Mouse (Mus musculus) right cerebral cortex, postnatal 25 days (tissue): ENCODE measurements around the gene Washc2.
A peak's percentile ranks its signal among the peaks of the same experiment; 100 is the strongest.
"Not testable (repeated sequence)": the region's sequence is repeated elsewhere in the genome, so short reads cannot be mapped to it uniquely, and the experiment has no call there.

Experiments
- DNase-seq: peaks from one replicate; pipeline ENCODE4 v3.0.0; 2022

Washc2 gene

DNA sequence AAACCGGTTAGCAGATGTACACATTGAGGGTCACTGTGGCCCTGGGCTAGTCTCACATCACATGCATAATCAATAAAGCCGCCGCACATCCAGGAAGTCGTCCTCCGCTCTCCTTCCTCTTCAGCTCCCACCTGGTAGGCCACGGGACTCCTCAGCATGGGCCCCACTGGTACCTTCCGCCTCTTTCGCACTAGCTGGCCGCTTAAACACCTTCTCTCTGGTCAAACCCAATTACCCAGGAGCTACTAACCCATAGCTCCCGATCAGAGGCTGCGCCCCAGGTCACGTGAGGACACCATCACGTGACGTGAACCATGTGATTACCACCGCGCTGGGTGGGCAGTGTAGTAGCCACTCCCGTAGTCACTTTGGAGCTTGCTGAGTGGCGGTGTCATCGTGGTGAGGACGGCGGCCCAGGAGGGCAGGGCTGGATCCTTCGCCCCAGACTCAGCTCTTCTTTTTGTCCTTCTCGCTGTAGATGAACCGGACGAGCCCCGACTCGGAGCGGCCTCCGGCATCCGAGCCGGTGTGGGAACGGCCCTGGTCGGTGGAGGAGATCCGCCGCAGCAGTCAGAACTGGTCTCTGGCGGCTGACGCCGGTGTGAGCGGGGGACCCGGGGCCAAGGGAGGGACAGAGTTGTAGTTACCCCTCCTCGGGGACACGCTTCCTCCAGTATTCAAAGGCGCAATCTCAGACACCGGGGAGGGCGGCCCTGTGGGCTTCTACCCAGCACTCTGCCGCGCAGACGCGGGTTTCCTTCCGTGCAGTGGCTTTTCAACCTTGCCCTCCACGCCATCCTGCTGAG lies at the start of gene Washc2:
Gene Washc2, plus strand, starts transcription at position 310 of the 806 bp plus-strand sequence.
- DNase-seq: peak; percentile 93

DNA sequence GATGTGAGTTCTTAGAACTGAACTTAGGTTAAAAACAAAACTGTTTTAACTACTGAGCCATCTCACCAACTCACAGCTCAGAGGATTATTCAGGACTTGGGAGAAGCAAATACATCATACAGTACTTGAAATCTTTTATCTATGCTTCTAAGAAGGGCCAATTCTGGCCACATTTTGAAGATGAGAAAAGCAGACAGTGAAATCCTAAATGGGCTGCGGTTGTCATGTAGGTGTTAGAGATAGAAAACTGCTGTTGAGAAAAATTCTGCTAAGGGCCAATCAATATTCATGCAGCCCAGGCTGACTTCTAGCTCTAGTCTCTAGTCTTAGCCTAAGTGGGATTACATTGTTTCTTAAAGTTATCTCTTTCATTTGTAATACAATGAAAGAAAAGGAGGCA lies 41.5 kb upstream of the Washc2 start:
- no peak for DNase-seq

DNA sequence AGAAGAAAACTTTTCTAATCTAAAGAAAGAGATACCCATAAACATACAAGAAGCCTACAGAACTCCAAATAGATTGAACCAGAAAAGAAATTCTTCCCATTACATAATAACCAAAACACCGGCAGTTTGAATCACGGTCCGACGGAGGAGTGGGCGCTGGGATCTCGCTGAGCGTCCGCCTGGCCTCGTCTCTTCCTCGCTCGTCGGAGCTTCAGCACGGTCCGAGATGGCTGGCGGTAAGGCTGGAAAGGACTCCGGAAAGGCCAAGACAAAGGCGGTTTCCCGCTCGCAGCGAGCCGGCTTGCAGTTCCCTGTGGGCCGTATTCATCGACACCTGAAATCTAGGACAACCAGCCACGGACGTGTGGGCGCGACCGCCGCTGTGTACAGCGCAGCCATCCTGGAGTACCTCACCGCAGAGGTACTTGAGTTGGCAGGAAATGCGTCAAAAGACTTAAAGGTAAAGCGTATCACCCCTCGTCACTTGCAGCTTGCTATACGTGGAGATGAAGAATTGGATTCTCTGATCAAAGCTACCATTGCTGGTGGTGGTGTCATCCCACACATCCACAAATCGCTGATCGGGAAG lies 34.2 kb upstream of the Washc2 start:
- not testable (repeated sequence) for DNase-seq

DNA sequence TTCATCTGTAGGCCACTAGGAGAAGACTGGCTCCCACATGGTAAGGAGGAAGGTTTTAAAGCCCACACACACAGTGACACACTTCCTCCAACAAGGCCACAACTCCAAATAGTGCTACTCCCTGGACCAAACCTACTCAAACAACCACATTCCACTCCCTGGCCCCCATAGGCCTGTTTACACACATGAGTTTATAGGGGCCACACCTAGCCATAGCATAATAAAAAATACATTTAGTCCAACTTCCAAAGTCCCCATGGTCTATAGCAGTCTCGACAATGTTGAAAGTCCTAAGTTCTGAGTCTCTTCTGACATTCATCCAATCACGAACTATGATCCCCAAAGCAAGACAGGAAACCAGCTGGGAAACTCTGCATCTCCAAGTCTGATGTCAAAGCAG lies 29.5 kb upstream of the Washc2 start:
- DNase-seq: no peak

DNA sequence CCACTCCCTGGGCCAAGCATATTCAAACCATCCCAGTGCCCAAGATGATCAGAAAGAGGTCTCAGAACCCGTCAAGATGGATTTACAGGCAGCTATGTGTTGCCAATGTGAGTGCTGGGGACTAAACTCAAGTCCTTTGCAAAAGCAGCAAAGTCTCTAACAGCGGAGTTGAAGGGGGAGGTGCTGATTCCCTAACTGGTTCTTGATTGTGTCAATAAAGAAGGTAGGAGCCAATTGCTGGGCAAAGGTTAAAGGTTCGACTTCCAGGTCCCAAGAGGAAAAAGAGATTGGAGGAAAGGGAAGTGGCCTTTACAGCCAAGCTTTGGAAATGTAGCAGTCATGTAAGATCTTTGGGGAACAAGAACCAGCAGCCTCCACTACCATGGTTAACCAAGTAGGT lies 27.1 kb upstream of the Washc2 start:
- DNase-seq: no peak

DNA sequence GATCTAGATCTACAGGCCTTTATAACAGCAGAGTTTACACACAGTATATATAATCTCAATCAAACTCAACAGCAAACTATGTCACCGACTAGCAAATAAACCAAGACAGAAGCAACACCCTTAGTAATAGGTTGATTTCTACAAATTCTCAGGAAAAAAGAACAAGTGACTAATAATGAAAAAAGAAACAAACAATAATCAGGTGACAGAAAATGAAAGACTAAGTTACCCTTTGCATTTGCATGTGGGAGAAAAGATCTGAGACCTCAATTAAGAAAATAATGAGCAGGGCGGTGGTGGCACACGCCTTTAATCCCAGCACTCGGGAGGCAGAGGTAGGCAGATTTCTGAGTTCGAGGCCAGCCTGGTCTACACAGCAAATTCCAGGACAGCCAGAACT lies 24.3 kb upstream of the Washc2 start:
- DNase-seq: no peak

DNA sequence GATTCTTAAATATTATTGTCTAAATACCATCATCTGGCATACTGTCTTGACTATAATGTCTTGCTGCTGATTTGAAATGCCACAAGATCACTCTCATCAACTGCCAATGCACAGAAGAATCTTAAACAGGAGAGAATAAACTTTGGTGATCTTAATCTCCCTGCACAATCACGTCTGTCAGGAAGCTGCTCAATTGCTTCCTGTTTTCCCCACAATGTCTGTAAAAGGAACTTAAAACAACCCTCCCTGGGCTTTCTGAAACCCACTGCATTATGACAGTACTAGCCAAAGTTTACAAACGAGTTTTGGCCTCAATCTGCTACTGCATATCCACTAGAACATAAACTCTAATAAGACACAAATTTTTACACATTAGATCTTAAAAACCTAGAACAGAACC lies 21.4 kb upstream of the Washc2 start:
- no peak for DNase-seq

DNA sequence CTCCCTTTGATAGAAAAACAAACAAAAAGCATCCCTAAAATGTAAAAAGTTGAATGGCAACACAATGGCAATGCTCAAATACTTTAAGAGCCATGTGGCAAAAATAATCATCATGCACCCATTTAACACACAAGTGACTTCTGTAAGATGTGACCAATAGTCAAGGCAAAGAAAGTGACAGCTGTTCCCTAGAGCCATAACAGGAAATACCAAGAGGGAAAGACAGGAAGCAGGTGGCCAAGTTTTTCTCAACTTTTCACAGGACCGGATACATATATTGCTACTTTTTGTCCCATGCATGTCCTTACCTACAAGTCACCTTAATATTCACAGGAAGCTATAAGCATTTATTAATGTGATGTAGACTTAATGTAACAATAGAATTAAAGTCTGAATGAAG lies 18.4 kb upstream of the Washc2 start:
- no peak for DNase-seq

DNA sequence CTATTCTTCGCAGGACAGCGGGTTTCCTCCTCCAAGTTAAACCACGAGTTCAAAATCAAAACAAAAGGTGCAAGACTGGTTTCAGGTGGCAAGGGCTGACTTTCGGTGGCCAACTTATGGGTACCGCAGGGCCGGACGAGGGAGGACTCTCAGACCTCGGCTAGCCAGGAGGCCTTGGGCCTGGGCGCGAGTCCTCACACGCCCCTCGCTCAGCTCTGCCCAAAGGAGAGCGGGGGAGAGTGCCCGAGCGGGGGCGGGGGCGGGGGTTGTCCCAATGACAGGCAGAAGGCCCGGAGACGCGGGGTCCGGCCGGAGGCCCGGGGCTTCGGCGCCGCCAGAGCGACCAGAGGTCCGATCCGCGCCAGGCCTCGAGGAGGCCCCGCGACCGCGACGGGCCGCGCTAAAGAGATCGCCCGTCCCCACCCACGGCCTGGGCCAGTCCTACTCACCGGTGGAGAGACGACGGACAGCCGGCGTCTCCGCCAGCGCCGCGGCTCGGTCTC lies 15.0 kb upstream of the Washc2 start:
- DNase-seq: no peak

DNA sequence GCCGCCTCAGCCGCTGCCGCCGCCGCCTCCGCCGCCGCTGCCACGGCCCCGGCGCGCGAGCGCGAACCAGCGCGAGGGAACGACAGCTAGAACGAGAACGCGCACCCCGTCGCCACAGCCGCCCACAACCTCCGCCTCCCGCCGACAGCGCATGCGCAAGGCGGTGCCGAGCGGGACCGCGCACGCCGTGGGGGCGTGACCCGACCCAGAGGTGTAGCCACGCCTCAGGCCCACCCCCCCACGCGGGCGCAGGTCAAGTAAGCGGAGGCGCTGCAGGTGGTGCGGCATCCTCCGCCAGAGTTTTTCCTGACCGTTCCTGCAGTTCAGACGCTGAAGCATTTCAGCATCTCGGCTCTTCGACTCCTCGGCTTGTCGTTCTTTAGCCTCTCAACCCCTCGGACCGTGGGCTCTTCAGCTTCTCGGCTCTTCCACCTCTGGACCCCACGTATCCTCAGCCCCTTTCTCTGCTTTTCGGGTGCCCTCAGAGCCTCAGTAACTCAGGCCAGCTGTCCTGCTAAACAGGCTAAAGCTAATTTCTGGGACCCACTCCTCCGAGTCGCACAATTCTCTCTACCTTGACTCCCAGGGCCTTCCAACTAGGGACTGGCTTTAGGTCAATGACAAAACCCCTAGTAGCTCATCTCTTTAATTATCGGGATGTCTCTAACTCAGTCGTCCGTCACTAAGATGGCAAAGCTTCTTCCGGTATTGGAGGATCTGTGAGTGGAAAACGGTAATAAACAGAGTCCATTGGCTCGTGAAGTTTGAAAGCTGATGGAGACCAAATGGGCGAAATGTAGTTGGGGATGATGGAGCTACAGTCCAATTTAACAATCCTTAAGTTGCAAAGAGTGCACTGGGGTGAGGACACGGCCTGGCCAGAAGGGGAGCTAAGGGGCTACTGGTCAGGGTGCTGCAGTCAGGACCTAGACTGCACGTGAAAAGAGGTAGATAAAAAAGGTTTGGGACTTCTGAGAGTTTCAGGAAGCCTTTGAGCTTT lies 14.1 kb upstream of the Washc2 start, which contains the start of gene Tmcc1:
Gene Tmcc1, minus strand, starts transcription at position 93 of the 1,000 bp plus-strand sequence.
- DNase-seq: peak; percentile 99

DNA sequence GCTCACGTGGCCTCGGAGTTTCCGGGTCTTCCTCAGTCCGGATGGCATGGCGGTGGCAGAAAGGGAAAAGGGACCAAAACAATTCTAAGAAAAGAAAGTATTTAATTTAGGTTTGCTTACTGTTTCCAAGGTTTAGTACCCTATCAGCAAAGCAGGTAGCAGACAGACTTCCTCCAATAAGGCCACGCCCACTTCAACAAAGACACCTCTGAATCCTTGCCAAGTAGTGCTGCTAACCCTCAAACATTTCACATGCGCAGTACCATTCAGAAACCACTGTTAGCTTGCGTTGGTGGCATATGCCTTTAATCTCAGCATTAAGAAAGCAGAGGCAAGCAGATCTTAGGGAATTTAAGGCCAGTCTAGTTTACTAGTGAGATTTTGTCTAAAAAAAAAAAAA lies 12.0 kb upstream of the Washc2 start:
- no peak for DNase-seq

DNA sequence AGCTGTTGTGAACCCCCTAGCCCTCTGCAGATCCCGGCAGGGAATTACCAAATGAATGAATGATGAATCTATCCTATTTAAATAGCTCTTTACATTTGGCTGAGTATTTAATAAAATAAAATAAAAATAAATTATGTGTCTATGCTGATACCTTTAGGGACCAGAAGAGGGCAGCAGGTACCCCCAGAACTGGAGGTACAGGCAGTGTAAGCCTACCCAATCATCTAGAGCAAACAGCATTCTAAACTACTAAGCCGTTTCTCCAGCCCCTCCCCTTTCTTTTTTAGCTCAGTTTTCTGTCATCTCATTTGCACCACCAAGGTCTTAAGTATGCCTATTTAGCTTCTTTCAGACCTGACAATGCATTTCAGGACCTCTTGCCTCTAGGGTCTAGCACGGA lies 9.7 kb upstream of the Washc2 start:
- no peak for DNase-seq

DNA sequence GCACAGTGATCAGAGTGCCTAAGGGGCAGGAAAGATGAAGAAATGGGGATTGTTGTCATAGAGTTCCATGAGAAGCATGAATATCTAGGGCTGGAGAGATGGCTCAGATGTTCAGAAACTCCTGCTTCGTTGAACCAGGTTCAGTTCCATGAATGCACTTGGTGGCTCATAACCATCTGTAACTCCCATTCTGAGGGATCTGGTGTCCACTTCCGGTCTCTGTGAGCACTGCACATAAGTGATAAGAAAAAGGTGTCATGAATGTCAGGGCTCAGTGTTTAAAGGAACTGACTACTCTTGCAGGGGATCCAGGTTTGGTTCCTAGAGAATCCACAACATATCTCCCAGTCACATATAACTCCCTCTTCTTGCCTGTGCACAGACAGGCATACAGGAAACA lies 8.2 kb upstream of the Washc2 start:
- no peak for DNase-seq

DNA sequence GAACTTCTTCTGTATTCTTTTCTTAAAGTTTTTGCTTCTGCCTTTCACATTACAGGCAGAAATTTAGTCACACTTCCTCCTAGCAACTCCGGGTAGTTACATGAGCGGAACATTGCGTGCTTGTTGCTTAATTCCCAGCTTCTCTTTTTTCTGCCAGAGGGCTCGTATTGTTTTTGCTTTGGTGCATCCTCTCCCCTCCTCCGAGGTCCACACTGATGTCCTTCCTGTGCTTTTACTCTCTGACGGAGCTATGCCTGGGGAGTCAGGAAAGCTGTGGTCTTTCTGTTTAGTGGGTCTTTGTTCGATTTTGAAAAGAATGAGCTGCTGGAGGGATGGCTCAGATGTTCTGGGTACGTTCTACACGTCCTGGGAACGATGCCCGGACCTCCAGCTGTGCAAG lies 19.9 kb downstream of the Washc2 start:
- no peak for DNase-seq

DNA sequence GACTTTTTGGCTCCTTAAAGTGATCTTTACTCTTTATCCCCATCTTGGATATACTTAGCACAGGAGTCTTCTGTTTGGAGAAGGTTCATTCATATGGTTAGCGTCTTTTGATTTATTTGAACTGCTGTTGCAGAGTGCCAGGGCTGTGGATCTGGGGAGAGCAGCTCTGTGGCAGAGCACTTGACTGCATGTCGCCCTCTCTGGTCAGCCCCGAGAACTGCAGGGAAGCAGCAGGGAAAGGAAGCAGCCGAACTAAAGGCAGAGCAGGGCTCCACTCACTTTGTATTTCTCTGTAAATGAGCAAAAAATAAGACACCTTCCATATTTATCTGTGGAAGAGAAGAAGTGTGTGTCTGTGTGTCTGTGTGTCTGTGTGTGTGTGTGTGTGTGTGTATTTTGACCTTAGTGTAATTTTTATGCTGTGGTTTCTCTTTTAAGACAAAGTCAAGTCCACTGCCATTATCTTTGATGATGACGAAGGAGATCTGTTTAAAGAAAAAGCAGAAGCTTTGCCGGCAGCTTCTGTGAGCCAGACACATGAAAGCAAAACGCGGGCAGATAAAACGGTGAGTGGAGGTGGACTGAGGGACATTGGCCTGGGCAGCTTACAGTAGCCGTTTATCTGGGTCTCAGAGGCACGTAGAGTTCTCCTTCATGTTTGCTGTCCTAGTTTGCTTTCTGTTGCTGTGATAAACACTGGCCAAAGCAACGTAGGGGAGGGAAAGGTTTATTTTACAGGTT lies 21.1 kb downstream of the Washc2 start:
- DNase-seq: peak; percentile 76

DNA sequence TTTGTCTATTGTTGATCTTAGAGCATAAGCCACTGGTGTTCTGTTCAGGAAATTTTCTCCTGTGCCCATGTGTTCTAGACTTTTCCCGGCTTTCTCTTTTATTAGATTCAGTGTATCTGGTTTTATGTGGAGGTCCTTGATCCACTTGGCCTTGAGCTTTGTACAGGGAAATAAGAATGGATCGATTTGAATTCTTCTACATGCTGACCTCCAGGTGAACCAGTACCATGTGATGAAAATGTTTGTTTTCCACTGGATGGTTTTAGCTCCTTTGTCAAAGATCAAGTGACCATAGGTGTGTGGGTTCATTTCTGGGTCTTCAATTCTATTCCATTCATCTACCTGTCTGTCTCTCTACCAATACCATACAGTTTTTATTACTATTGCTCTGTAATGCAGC lies 27.0 kb downstream of the Washc2 start:
- not testable (repeated sequence) for DNase-seq

DNA sequence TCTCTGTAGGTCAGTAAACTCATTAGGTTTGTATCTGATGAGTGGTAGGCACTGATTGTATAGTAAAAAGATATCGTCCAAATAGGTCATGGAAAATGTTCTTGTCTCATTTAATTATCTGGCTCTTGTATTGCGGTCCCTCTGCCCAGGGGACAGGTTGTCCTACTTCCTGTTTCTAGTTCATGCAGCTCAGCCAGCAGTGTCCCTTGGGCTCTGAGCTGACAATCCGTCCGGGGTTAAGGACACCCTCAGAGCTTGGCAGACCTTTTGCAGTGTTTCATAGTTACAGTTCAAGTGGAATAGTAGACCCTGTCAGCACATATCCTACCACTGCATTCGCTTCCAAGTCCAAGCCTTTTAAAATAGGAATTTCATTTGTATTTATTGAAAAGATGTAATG lies 27.5 kb downstream of the Washc2 start:
- no peak for DNase-seq

DNA sequence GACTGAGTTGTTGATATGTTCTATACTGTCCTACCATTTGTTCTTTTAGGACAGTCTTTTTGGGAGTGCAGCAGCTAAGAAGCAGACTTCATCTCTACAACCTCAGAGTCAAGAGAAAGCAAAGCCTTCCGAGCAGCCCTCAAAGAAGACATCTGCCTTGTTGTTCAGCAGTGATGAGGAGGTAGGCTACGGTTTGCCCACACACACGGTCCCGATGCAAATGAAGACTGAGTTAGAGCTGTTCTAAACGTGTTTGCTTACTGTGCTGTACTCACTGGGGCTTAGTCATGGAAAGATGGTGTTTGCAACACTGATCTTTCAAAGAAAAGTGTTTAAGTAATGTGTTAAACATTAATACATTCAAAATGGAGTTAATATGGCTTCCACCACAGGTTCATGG lies 30.2 kb downstream of the Washc2 start:
- no peak for DNase-seq

DNA sequence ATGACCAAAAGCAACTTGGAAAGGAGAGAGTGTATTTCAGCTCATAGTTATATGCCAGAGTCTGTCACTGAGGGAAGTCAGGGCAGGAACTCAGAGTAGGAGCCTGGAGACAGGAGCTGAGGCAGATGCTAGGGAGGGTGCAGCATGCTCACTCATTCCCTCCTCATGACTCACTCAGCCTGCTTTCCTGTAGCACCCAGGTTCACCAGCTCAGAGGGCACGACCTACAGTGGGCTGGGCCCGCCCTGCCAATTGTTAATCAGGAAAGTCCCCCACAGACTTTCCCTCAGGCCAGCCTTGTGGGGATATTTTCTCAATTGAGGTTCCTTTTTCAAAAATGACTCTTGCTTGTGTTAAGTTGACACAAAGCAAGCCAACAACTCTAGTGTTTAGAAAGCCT lies 32.5 kb downstream of the Washc2 start:
- DNase-seq: no peak

DNA sequence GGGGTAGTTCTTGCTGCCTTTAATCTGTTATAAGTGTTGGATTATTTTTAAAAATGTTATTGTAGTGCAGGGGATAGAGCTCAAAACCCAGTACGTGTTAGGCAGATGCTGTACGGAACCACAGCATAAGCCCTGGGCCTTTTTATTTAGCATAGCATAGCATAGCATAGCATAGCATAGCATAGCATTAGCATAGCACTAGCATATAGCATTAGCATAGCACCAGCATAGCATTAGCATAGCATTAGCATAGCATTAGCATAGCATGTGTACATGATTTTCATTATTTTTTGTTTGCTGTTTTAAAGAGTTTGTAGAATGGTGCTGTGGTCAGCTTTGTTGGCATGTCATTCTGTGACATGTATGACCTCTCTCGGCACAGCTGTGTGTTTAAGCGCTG lies 51.8 kb downstream of the Washc2 start:
- no peak for DNase-seq

DNA sequence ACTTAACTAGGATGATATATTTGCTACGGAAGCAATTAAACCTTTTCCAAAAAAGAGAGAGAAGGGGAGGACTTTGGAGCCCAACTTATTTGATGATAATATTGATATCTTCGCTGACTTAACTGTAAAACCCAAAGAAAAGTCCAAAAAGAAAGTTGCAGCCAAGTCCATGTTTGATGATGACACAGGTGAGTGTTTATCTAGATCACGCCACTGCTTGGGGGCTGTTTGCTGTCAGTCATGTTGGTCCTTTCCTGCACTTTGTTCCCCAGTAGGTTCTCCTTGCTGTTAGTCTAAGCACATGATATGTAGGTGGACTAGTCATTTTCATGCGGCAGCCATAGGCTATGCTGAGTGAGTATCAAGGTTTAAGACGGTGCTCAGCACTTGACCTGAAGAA lies 52.6 kb downstream of the Washc2 start:
- no peak for DNase-seq

DNA sequence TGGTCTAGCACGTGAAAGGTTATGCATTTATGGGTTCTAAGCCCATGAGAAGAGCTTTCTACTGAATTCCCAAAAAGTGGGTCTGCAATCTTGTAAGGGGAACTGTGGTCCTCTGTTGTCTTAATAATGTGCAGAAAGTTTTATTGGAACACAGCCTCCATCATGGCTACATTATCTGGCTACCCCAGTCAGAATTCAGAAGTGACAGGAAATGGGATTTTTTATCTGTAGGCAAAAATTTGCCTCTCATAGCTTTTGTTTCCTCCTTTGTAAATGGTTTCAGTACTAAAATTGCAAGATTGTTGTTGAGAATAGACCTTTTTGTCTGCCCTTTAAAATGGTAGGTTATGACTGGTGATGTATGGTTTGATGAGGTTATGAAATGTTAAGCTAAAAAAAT lies 55.0 kb downstream of the Washc2 start:
- DNase-seq: no peak
